Comparison of ENCODE assay signal across 25 mouse cellular contexts in genomic region chr17:10402064-10402640, GRCm38 (mm10).
DNase-seq lines count a peak whose midpoint lies in the region; ATAC-seq and TF ChIP-seq lines count a peak whose summit lies in the region.
"Had no signal": no experiment of that assay in that cellular context is flagged by ENCODE, and none has a peak within 500 bp of the region (broad histone marks: within the 10 kb centered on the region; RNA-seq: fewer than 3 reads in every experiment).

No protein-coding gene starts in this region.

- H3K36me3 ChIP-seq in hindbrain, embryonic 13.5 days, result no peaks in the 10 kb centered on the region
- H3K36me3 ChIP-seq in hindbrain, embryonic 10.5 days, result no peaks in the 10 kb centered on the region
- no peaks in the 10 kb centered on the region for H3K36me3 ChIP-seq in limb, embryonic 12.5 days
- H3K36me3 ChIP-seq in limb, embryonic 10.5 days, result no peaks in the 10 kb centered on the region
- no peaks in the 10 kb centered on the region for H3K36me3 ChIP-seq in hindbrain, postnatal 0 days (ENCODE audit: insufficient read depth, low read length)
- H3K36me3 ChIP-seq: embryonic facial prominence, embryonic 10.5 days; heart, embryonic 13.5 days; limb, embryonic 13.5 days; liver, embryonic 13.5 days; midbrain, embryonic 13.5 days; neural tube, embryonic 12.5 days; stomach, embryonic 15.5 days had no signal

- WGBS in hindbrain, embryonic 13.5 days, result 84% methylated on average over 12 of the region's 12 CpGs
- 84% methylated on average over 12 of the region's 12 CpGs for WGBS in hindbrain, embryonic 10.5 days
- WGBS in limb, embryonic 12.5 days, result 87% methylated on average over 12 of the region's 12 CpGs
- WGBS in limb, embryonic 10.5 days, result 92% methylated on average over 12 of the region's 12 CpGs
- 59% methylated on average over 12 of the region's 12 CpGs for WGBS in hindbrain, postnatal 0 days

- TF ChIP-seq CTCF in hindbrain, postnatal 0 days (IDR thresholded peaks at IDR 0.05; ENCODE audit: low read depth), result no peak

- peak overlapping the region; percentile 44; the same call in 1 of the 2 replicates for H3K27ac ChIP-seq in hindbrain, embryonic 13.5 days
- H3K27ac ChIP-seq in hindbrain, embryonic 10.5 days, result no peak overlapping the region
- 0 out of 2 replicates have a peak overlapping the region, but pooled peaks have one; percentile 31 for H3K27ac ChIP-seq in limb, embryonic 12.5 days
- H3K27ac ChIP-seq in limb, embryonic 10.5 days, result no peak overlapping the region
- H3K27ac ChIP-seq in hindbrain, postnatal 0 days, result peak overlapping the region; percentile 58; the same call in 1 of the 2 replicates
- H3K27ac ChIP-seq: embryonic facial prominence, embryonic 10.5 days; heart, embryonic 13.5 days; kidney, postnatal 0 days; limb, embryonic 13.5 days; liver, embryonic 13.5 days; midbrain, embryonic 13.5 days; neural tube, embryonic 12.5 days; stomach, embryonic 15.5 days had no signal

- no peak for ATAC-seq in hindbrain, embryonic 13.5 days (ENCODE audit: low FRiP score)
- no peak for ATAC-seq in limb, embryonic 12.5 days (ENCODE audit: insufficient number of reproducible peaks, insufficient read depth, low FRiP score, low TSS enrichment, low read depth)
- peak; percentile 48; the same call in 1 of the 2 replicates for ATAC-seq in hindbrain, postnatal 0 days
- ATAC-seq: midbrain, embryonic 13.5 days had no signal

- H3K27me3 ChIP-seq in hindbrain, embryonic 13.5 days, result no peaks in the 10 kb centered on the region
- 0 out of 2 replicates have a peak, but pooled peaks cover 5% of the 10 kb centered on the region for H3K27me3 ChIP-seq in hindbrain, embryonic 10.5 days (ENCODE audit: insufficient read depth, poor library complexity, severe bottlenecking)
- no peaks in the 10 kb centered on the region for H3K27me3 ChIP-seq in limb, embryonic 12.5 days
- no peaks in the 10 kb centered on the region for H3K27me3 ChIP-seq in limb, embryonic 10.5 days (ENCODE audit: low read depth, poor library complexity, severe bottlenecking)
- no peaks in the 10 kb centered on the region for H3K27me3 ChIP-seq in hindbrain, postnatal 0 days (ENCODE audit: insufficient read depth, low read length)
- H3K27me3 ChIP-seq: heart, embryonic 13.5 days; limb, embryonic 13.5 days; liver, embryonic 13.5 days; midbrain, embryonic 13.5 days; neural tube, embryonic 12.5 days; stomach, embryonic 15.5 days had no signal

- peaks cover 32% of the 10 kb centered on the region for H3K4me1 ChIP-seq in hindbrain, embryonic 13.5 days (replicated peaks)
- H3K4me1 ChIP-seq in hindbrain, embryonic 10.5 days (replicated peaks), result peaks cover 65% of the 10 kb centered on the region
- peaks cover 40% of the 10 kb centered on the region for H3K4me1 ChIP-seq in limb, embryonic 12.5 days (replicated peaks)
- peaks cover 50% of the 10 kb centered on the region for H3K4me1 ChIP-seq in limb, embryonic 10.5 days
- peaks cover 12% of the 10 kb centered on the region; the same call in 1 of the 2 replicates for H3K4me1 ChIP-seq in hindbrain, postnatal 0 days (ENCODE audit: insufficient read depth, low read length)
- H3K4me1 ChIP-seq: stomach, embryonic 15.5 days had no signal

- no peak overlapping the region for H3K4me2 ChIP-seq in hindbrain, embryonic 13.5 days
- H3K4me2 ChIP-seq in limb, embryonic 12.5 days, result no peak overlapping the region
- no peak overlapping the region for H3K4me2 ChIP-seq in hindbrain, postnatal 0 days (ENCODE audit: low read depth, low read length)
- H3K4me2 ChIP-seq: heart, embryonic 13.5 days; limb, embryonic 13.5 days; liver, embryonic 13.5 days; lung, embryonic 14.5 days; midbrain, embryonic 13.5 days; neural tube, embryonic 12.5 days; stomach, embryonic 15.5 days had no signal

- no peaks in the 10 kb centered on the region for H3K9me3 ChIP-seq in hindbrain, embryonic 13.5 days
- no peaks in the 10 kb centered on the region for H3K9me3 ChIP-seq in hindbrain, embryonic 10.5 days
- no peaks in the 10 kb centered on the region for H3K9me3 ChIP-seq in limb, embryonic 12.5 days
- H3K9me3 ChIP-seq in limb, embryonic 10.5 days (replicated peaks), result no peaks in the 10 kb centered on the region
- no peaks in the 10 kb centered on the region for H3K9me3 ChIP-seq in hindbrain, postnatal 0 days (ENCODE audit: low read length)
- H3K9me3 ChIP-seq: embryonic facial prominence, embryonic 10.5 days; heart, embryonic 13.5 days; limb, embryonic 13.5 days; liver, embryonic 13.5 days; midbrain, embryonic 13.5 days; neural tube, embryonic 12.5 days; stomach, embryonic 15.5 days had no signal

- DNase-seq in adrenal gland, postnatal 14 days, result peak; percentile 1
- DNase-seq in adrenal gland, adult 8-10 months, result no peak
- DNase-seq in hindbrain, embryonic 10.5 days (ENCODE audit: low spot score), result no peak
- no peak for DNase-seq in limb, embryonic 10.5 days (ENCODE audit: low spot score)
- DNase-seq in hindbrain, postnatal 0 days (ENCODE audit: low spot score), result peak; percentile 67
- no peak for DNase-seq in thymus, postnatal 0 days (ENCODE audit: low spot score)
- DNase-seq: adrenal gland, postnatal 36 days; cerebellum, adult 11 months; cerebellum, adult 9-11 months; gastrocnemius, postnatal 10 days; heart, adult 18-20 months; heart, postnatal 14 days; liver, embryonic 13.5 days; lung, embryonic 14.5 days; right cerebral cortex, adult 18-20 months; thymus, postnatal 36 days had no signal

- H3K9ac ChIP-seq in hindbrain, embryonic 13.5 days, result no peak overlapping the region
- H3K9ac ChIP-seq in limb, embryonic 12.5 days (replicated peaks), result no peak overlapping the region
- no peak overlapping the region for H3K9ac ChIP-seq in hindbrain, postnatal 0 days (replicated peaks; ENCODE audit: low read length)
- H3K9ac ChIP-seq: heart, embryonic 13.5 days; limb, embryonic 13.5 days; liver, embryonic 13.5 days; lung, embryonic 14.5 days; midbrain, embryonic 13.5 days; neural tube, embryonic 12.5 days; stomach, embryonic 15.5 days had no signal

- H3K4me3 ChIP-seq in hindbrain, embryonic 13.5 days, result no peak overlapping the region
- H3K4me3 ChIP-seq in hindbrain, embryonic 10.5 days, result no peak overlapping the region
- H3K4me3 ChIP-seq in limb, embryonic 12.5 days (replicated peaks), result no peak overlapping the region
- no peak overlapping the region for H3K4me3 ChIP-seq in limb, embryonic 10.5 days
- H3K4me3 ChIP-seq in hindbrain, postnatal 0 days (ENCODE audit: low read length), result no peak overlapping the region
- H3K4me3 ChIP-seq: embryonic facial prominence, embryonic 10.5 days; heart, embryonic 13.5 days; limb, embryonic 13.5 days; liver, embryonic 13.5 days; midbrain, embryonic 13.5 days; neural tube, embryonic 12.5 days; stomach, embryonic 15.5 days had no signal

Comparison
In these comparisons a context has a peak if more than half of its experiments do, and no peak if none do; other contexts are left out.
1. DNase-seq: peak in adrenal gland, postnatal 14 days (single experiment) and hindbrain, postnatal 0 days (single experiment); none in adrenal gland, adult 8-10 months (single experiment), hindbrain, embryonic 10.5 days (single experiment), limb, embryonic 10.5 days (single experiment) and thymus, postnatal 0 days (single experiment).
2. H3K27ac ChIP-seq: peak in hindbrain, embryonic 13.5 days (single experiment), limb, embryonic 12.5 days (single experiment) and hindbrain, postnatal 0 days (single experiment); none in hindbrain, embryonic 10.5 days (single experiment) and limb, embryonic 10.5 days (single experiment).